Mouse (Mus musculus): ENCODE data around the gene Psmb3. TPM values are rescaled to one million over a fixed set of nuclear protein-coding genes. Genes with fewer than 3 reads are reported as not detected.

Gene Psmb3
- polyA plus RNA-seq, 1 experiment from 2014 or later, result 438 TPM

- no peak overlapping the region for H3K9ac ChIP-seq (ENCODE audit: low read depth, low read length)
- no peak overlapping the region for H3K4me2 ChIP-seq (ENCODE audit: low read length)
- H3K9me3 ChIP-seq (ENCODE audit: control insufficient read depth, low read length), result no peaks in the 10 kb centered on the region
- H3K27me3 ChIP-seq (replicated peaks; ENCODE audit: control insufficient read depth, insufficient read depth, low read length), result no peaks in the 10 kb centered on the region
- H3K36me3 ChIP-seq (ENCODE audit: control insufficient read depth, insufficient read depth, low read length), result no peaks in the 10 kb centered on the region
- peak overlapping the region; percentile 32; the same call in 1 of the 2 replicates for H3K27ac ChIP-seq (ENCODE audit: low read depth, low read length)
- H3K4me3 ChIP-seq (ENCODE audit: low read length), result no peak overlapping the region
- peaks cover 21% of the 10 kb centered on the region for H3K4me1 ChIP-seq (ENCODE audit: control insufficient read depth, insufficient read depth, low read depth, low read length)
- WGBS, result 36% methylated on average over 7 of the region's 7 CpGs
- no peak for ATAC-seq
Measured at GRCm38 (mm10) chr11:97740190-97740589, 37.0 kb downstream of the Psmb3 start.

DNA sequence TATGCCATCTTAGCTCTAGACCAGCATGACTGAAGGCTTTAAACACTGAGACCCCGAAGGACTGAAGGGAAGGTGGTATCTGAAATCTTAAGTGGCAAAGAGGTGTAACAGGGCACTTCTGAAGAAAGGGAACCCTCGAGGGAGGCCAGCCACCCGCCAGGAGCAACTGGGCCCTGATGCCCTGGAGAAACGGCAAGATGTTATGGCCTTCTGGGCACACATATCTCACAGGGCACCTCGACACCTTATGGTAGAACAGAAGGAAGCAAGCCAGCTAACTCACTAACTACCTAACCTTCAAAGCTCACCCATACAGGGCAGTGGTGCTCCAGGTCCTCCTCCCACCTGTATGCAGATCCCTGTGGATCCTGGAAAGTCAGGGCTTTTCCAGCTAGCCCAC lies 39.0 kb downstream of the Psmb3 start:
- Histone ChIP-seq H3K4me2 (ENCODE audit: low read length) (peak overlapping the region; percentile 88), H3K27me3 (replicated peaks; ENCODE audit: control insufficient read depth, insufficient read depth, low read length) (no peaks in the 10 kb centered on the region)
- ATAC-seq, result no peak

GRCm38 (mm10) chr11:97742591-97742990 lies 39.4 kb downstream of the Psmb3 start:
- Histone ChIP-seq H3K4me2 (ENCODE audit: low read length) (peak overlapping the region; percentile 88), H3K9me3 (ENCODE audit: control insufficient read depth, low read length) (no peaks in the 10 kb centered on the region), H3K27ac (ENCODE audit: low read depth, low read length) (no peak overlapping the region), H3K4me1 (ENCODE audit: control insufficient read depth, insufficient read depth, low read depth, low read length) (peaks cover 21% of the 10 kb centered on the region), H3K27me3 (replicated peaks; ENCODE audit: control insufficient read depth, insufficient read depth, low read length) (no peaks in the 10 kb centered on the region), H3K36me3 (ENCODE audit: control insufficient read depth, insufficient read depth, low read length) (peaks cover 4% of the 10 kb centered on the region; the same call in 1 of the 2 replicates), H3K4me3 (ENCODE audit: low read length) (peak overlapping the region; percentile 86), H3K9ac (ENCODE audit: low read depth, low read length) (no peak overlapping the region)
- WGBS, result 81% methylated on average over 9 of the region's 9 CpGs
- ATAC-seq, result no peak

More for the DNA sequence above, 39.0 kb downstream of the Psmb3 start:
- Histone ChIP-seq H3K27ac (ENCODE audit: low read depth, low read length) (no peak overlapping the region), H3K4me1 (ENCODE audit: control insufficient read depth, insufficient read depth, low read depth, low read length) (peaks cover 21% of the 10 kb centered on the region), H3K9me3 (ENCODE audit: control insufficient read depth, low read length) (no peaks in the 10 kb centered on the region), H3K4me3 (ENCODE audit: low read length) (no peak overlapping the region), H3K36me3 (ENCODE audit: control insufficient read depth, insufficient read depth, low read length) (0 out of 2 replicates have a peak, but pooled peaks cover 1% of the 10 kb centered on the region), H3K9ac (ENCODE audit: low read depth, low read length) (no peak overlapping the region)
- 89% methylated on average over 5 of the region's 5 CpGs for WGBS

DNA sequence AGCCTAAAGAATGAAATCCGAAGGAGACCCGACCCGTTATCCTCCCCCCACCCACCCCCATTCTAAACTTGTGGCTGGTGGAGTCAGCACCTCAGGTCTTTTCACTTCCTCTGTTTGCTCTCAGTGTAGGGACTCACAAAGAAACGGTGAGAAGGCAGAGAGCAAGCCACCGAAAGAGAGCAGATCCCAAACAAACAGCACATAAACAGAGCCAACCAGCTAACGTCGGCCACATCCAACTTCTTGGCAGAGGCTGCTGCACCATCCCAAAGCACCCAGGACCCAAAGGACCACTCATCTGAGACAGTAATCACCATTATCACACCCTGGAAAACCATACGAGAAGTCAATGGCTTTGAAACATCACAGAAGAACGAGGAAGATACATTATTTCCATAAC lies 40.2 kb downstream of the Psmb3 start:
- ATAC-seq, result no peak
- H3K9ac ChIP-seq (ENCODE audit: low read depth, low read length), result peak overlapping the region; percentile 84
- H3K36me3 ChIP-seq (ENCODE audit: control insufficient read depth, insufficient read depth, low read length), result peaks cover 10% of the 10 kb centered on the region; the same call in 1 of the 2 replicates
- peak overlapping the region; percentile 88 for H3K4me2 ChIP-seq (ENCODE audit: low read length)
- WGBS, result 32% methylated on average over 9 of the region's 9 CpGs
- H3K4me1 ChIP-seq (ENCODE audit: control insufficient read depth, insufficient read depth, low read depth, low read length), result peaks cover 21% of the 10 kb centered on the region
- H3K4me3 ChIP-seq (ENCODE audit: low read length), result peak overlapping the region; percentile 86
- peak overlapping the region; percentile 96 for H3K27ac ChIP-seq (ENCODE audit: low read depth, low read length)
- no peaks in the 10 kb centered on the region for H3K9me3 ChIP-seq (ENCODE audit: control insufficient read depth, low read length)
- no peaks in the 10 kb centered on the region for H3K27me3 ChIP-seq (replicated peaks; ENCODE audit: control insufficient read depth, insufficient read depth, low read length)

DNA sequence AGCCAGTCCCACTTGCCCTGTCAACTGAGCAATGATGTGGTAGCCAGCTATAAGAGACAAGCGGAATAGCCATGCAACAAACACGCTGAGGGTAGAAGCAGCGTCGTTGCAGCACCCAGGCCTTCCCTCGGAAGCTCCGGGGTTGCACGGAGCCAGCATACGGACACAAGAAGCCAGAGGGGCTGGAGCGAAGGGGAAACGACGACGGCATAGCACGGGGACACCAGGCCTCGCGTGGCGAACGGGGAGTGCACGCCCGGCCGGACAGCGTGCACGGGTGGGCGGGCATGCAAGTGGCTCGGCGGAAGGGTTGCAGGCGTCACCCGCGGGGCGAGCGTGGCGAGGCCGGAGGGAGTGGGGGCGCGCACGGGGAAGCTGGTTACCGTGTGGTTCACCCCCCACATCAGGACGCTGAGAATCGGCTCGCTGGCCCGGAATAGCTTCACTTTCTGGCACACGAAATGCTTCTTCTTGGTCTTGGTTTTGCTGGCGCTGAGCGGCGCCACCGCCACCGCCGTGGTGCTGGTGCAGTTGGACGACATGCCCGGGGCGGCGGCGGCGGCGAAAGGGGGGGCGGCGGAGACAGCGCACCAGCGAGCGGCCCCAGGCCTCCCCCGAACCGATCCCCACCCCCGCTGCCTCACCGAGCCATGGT lies 41.0 kb downstream of the Psmb3 start, which contains the start of gene Pip4k2b:
Gene Pip4k2b, minus strand, starts transcription at position 642 of the 655 bp plus-strand sequence.
- no peaks in the 10 kb centered on the region for H3K9me3 ChIP-seq (ENCODE audit: control insufficient read depth, low read length)
- WGBS, result under 1% methylated on average over 55 of the region's 63 CpGs
- H3K4me3 ChIP-seq (ENCODE audit: low read length), result peak within 1 kb of the TSS; percentile 86
- peak; percentile 40 for ATAC-seq
- H3K27me3 ChIP-seq (replicated peaks; ENCODE audit: control insufficient read depth, insufficient read depth, low read length), result no peaks in the 10 kb centered on the region
- peak within 1 kb of the TSS; percentile 88 for H3K4me2 ChIP-seq (ENCODE audit: low read length)
- peak within 1 kb of the TSS; percentile 84 for H3K9ac ChIP-seq (ENCODE audit: low read depth, low read length)
- peaks cover 21% of the 10 kb centered on the region for H3K4me1 ChIP-seq (ENCODE audit: control insufficient read depth, insufficient read depth, low read depth, low read length)
- peaks cover 15% of the 10 kb centered on the region for H3K36me3 ChIP-seq (ENCODE audit: control insufficient read depth, insufficient read depth, low read length)
- peak within 1 kb of the TSS; percentile 96 for H3K27ac ChIP-seq (ENCODE audit: low read depth, low read length)

GRCm38 (mm10) chr11:97744718-97745330 lies 41.6 kb downstream of the Psmb3 start:
- no peaks in the 10 kb centered on the region for H3K9me3 ChIP-seq (ENCODE audit: control insufficient read depth, low read length)
- peak; percentile 97 for ATAC-seq
- peak overlapping the region; percentile 88 for H3K4me2 ChIP-seq (ENCODE audit: low read length)
- H3K27me3 ChIP-seq (replicated peaks; ENCODE audit: control insufficient read depth, insufficient read depth, low read length), result no peaks in the 10 kb centered on the region
- peaks cover 21% of the 10 kb centered on the region for H3K4me1 ChIP-seq (ENCODE audit: control insufficient read depth, insufficient read depth, low read depth, low read length)
- H3K9ac ChIP-seq (ENCODE audit: low read depth, low read length), result peak overlapping the region; percentile 84
- H3K36me3 ChIP-seq (ENCODE audit: control insufficient read depth, insufficient read depth, low read length), result peaks cover 21% of the 10 kb centered on the region
- peak overlapping the region; percentile 96 for H3K27ac ChIP-seq (ENCODE audit: low read depth, low read length)
- peak overlapping the region; percentile 86 for H3K4me3 ChIP-seq (ENCODE audit: low read length)
- WGBS, result under 1% methylated on average over 34 of the region's 57 CpGs

- H3K4me2 ChIP-seq (ENCODE audit: low read length), result peak overlapping the region; percentile 88
- no peaks in the 10 kb centered on the region for H3K9me3 ChIP-seq (ENCODE audit: control insufficient read depth, low read length)
- ATAC-seq, result no peak
- peak overlapping the region; percentile 86 for H3K4me3 ChIP-seq (ENCODE audit: low read length)
- 7% methylated on average over 13 of the region's 13 CpGs for WGBS
- H3K4me1 ChIP-seq (ENCODE audit: control insufficient read depth, insufficient read depth, low read depth, low read length), result peaks cover 21% of the 10 kb centered on the region
- no peak overlapping the region for H3K9ac ChIP-seq (ENCODE audit: low read depth, low read length)
- H3K27ac ChIP-seq (ENCODE audit: low read depth, low read length), result 0 out of 2 replicates have a peak overlapping the region, but pooled peaks have one; percentile 44
- peaks cover 25% of the 10 kb centered on the region for H3K36me3 ChIP-seq (ENCODE audit: control insufficient read depth, insufficient read depth, low read length)
- H3K27me3 ChIP-seq (replicated peaks; ENCODE audit: control insufficient read depth, insufficient read depth, low read length), result no peaks in the 10 kb centered on the region
Measured at GRCm38 (mm10) chr11:97745331-97745721, 42.1 kb downstream of the Psmb3 start.

- WGBS, result 96% methylated on average over 8 of the region's 8 CpGs
- no peak overlapping the region for H3K27ac ChIP-seq (ENCODE audit: low read depth, low read length)
- H3K4me1 ChIP-seq (ENCODE audit: control insufficient read depth, insufficient read depth, low read depth, low read length), result peaks cover 9% of the 10 kb centered on the region
- no peak overlapping the region for H3K4me3 ChIP-seq (ENCODE audit: low read length)
- H3K9me3 ChIP-seq (ENCODE audit: control insufficient read depth, low read length), result no peaks in the 10 kb centered on the region
- no peak overlapping the region for H3K4me2 ChIP-seq (ENCODE audit: low read length)
- H3K9ac ChIP-seq (ENCODE audit: low read depth, low read length), result no peak overlapping the region
- no peak for ATAC-seq
- peaks cover 42% of the 10 kb centered on the region for H3K36me3 ChIP-seq (ENCODE audit: control insufficient read depth, insufficient read depth, low read length)
- no peaks in the 10 kb centered on the region for H3K27me3 ChIP-seq (replicated peaks; ENCODE audit: control insufficient read depth, insufficient read depth, low read length)
Measured at GRCm38 (mm10) chr11:97747773-97748172, 44.6 kb downstream of the Psmb3 start.

GRCm38 (mm10) chr11:97748496-97748895 lies 45.3 kb downstream of the Psmb3 start:
- H3K27ac ChIP-seq (ENCODE audit: low read depth, low read length), result no peak overlapping the region
- H3K9ac ChIP-seq (ENCODE audit: low read depth, low read length), result no peak overlapping the region
- H3K9me3 ChIP-seq (ENCODE audit: control insufficient read depth, low read length), result no peaks in the 10 kb centered on the region
- WGBS, result 90% methylated on average over 5 of the region's 5 CpGs
- no peak overlapping the region for H3K4me3 ChIP-seq (ENCODE audit: low read length)
- no peak for ATAC-seq
- no peak overlapping the region for H3K4me2 ChIP-seq (ENCODE audit: low read length)
- H3K27me3 ChIP-seq (replicated peaks; ENCODE audit: control insufficient read depth, insufficient read depth, low read length), result no peaks in the 10 kb centered on the region
- peaks cover 1% of the 10 kb centered on the region for H3K4me1 ChIP-seq (ENCODE audit: control insufficient read depth, insufficient read depth, low read depth, low read length)
- peaks cover 48% of the 10 kb centered on the region for H3K36me3 ChIP-seq (ENCODE audit: control insufficient read depth, insufficient read depth, low read length)
